Mouse (Mus musculus) cerebellum, adult (tissue): ENCODE results near the gene Mettl17.
A peak's percentile ranks its signal among the peaks of the same experiment; 100 is the strongest.
"Not testable (repeated sequence)": the region's sequence is repeated elsewhere in the genome, so short reads cannot be mapped to it uniquely, and the experiment has no call there.

Source experiments
- ATAC-seq: cut with Nextera tagmentation; 2 replicates; pipeline ENCODE4 v1.9.2; 2017; ENCODE audit warnings: mild to moderate bottlenecking, moderate library complexity, mixed read lengths; ENCODE audit not compliant: insufficient number of reproducible peaks, low FRiP score, low TSS enrichment

Mettl17 gene

GRCm38 (mm10) chr14:51922910-51923309, 38.3 kb downstream of the Mettl17 start:
- no peak for ATAC-seq

GRCm38 (mm10) chr14:51923492-51923891, 38.9 kb downstream of the Mettl17 start:
- no peak for ATAC-seq

GRCm38 (mm10) chr14:51926930-51927329, 42.3 kb downstream of the Mettl17 start:
- not testable (repeated sequence) for ATAC-seq

- 0 out of 2 replicates have a peak, but pooled peaks have one; percentile 26 for ATAC-seq
These were observed 44.8 kb downstream of the Mettl17 start for GRCm38 (mm10) chr14:51929309-51929943.

DNA sequence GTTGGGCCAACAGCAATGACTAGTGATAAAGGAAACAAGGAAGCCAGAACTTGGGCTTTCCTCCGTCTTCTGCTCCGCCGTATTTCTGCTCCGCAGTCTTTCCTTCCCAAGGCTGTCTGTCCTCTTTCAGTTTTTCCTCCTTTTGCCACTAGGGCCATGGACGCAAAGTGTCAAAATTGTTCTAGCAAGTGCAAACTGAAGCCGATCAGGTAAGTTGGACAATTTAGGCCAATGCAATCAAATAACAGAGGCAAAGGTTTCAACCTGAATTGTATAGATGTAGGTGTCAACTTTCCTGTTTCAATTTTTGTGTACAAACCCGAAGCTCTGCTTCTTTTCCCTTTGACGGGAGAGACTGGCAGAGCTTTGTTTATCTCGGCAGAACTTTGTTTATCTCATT, 45.3 kb downstream of the Mettl17 start:
- ATAC-seq = no peak

GRCm38 (mm10) chr14:51930824-51931223, 46.2 kb downstream of the Mettl17 start:
- peak; percentile 72 for ATAC-seq

- no peak for ATAC-seq
These were observed 47.7 kb downstream of the Mettl17 start for GRCm38 (mm10) chr14:51932092-51933020.

- ATAC-seq = no peak
These were observed 54.4 kb downstream of the Mettl17 start for GRCm38 (mm10) chr14:51939005-51939404.

GRCm38 (mm10) chr14:51940944-51941560, 56.4 kb downstream of the Mettl17 start:
- no peak for ATAC-seq

DNA sequence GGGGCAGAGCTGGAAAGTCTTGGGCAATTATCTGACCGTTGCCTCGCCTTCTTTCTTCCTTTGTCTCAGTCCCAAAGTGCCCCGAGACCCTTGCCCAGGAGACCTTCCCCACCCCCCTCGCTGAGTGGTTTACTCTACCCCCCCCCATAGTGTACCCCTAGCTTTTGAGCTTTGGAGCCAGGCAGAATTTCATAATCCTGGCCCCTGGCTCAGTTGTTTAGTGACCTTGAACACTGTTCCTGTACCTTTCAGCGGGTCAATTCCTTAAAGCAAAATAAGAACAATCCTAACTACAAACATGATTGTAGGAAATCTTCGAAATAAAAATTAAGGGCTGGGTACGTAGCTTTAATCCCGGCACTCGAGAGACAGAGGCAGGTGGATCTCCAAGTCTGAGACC, 56.9 kb downstream of the Mettl17 start:
- ATAC-seq = no peak

DNA sequence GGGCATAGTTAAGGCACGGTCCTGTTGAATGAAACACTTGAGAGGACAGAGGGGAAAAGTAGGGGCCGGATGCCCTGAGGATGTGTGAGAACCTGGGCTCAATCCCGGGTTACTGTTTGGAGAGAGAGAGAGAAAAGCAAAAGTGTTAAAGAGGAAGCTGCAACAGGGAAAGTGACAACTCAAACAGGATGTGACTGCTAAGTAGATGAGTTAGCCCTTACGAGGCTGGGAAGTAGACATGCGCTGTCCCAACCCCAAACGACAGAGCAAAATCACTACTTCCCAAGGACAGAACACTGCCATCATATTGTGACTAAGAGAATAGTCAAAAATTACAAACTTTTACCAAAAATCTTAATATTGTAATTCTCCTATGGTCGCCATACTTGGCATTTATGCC, 57.6 kb downstream of the Mettl17 start:
- no peak for ATAC-seq
